Mouse (Mus musculus) liver, embryonic 13.5 days (tissue): ENCODE measurements around the gene Bola1. TPM values are rescaled to one million over a fixed set of nuclear protein-coding genes. Genes with fewer than 3 reads are reported as not detected.
"Not testable (repeated sequence)": the region's sequence is repeated elsewhere in the genome, so short reads cannot be mapped to it uniquely, and the experiment has no call there.

Source experiments
- ATAC-seq: fragments of 200-750 bp; cut with Nextera tagmentation; 2 replicates; pipeline ENCODE4 v1.8.0; 2017; ENCODE audit warnings: low read depth, mild to moderate bottlenecking, moderate number of reproducible peaks, moderate library complexity
- DNase-seq: peaks from one replicate; pipeline ENCODE4 v3.0.0; 2022
- H3K27ac ChIP-seq: fragments of 300-500 bp; sonication (generic); 2 replicates; pipeline ENCODE4 v1.5.1; 2015; ENCODE audit warnings: moderate library complexity, mild to moderate bottlenecking, inconsistent platforms
- H3K27me3 ChIP-seq: fragments of 300-500 bp; sonication (generic); 2 replicates; pipeline ENCODE4 v1.6.1; 2015; ENCODE audit warnings: mild to moderate bottlenecking, inconsistent platforms
- H3K36me3 ChIP-seq: fragments of 300-500 bp; sonication (generic); 2 replicates; pipeline ENCODE4 v1.6.1; 2015; ENCODE audit warnings: mild to moderate bottlenecking, inconsistent platforms
- H3K4me1 ChIP-seq: fragments of 300-500 bp; sonication (generic); replicated peaks from 2 replicates; pipeline ENCODE4 v1.6.1; 2015; ENCODE audit warnings: inconsistent platforms
- H3K4me2 ChIP-seq: fragments of 300-500 bp; sonication (generic); 2 replicates; pipeline ENCODE4 v1.6.1; 2015; ENCODE audit warnings: inconsistent platforms, mild to moderate bottlenecking, moderate library complexity
- H3K4me3 ChIP-seq: fragments of 300-500 bp; sonication (generic); replicated peaks from 2 replicates; pipeline ENCODE4 v1.5.1; 2015; ENCODE audit warnings: mild to moderate bottlenecking, inconsistent platforms
- H3K9ac ChIP-seq: fragments of 300-500 bp; sonication (generic); 2 replicates; pipeline ENCODE4 v1.6.1; 2015; ENCODE audit warnings: mild to moderate bottlenecking, inconsistent platforms
- H3K9me3 ChIP-seq: fragments of 300-500 bp; sonication (generic); replicated peaks from 2 replicates; pipeline ENCODE4 v1.6.1; 2016; ENCODE audit warnings: inconsistent platforms
- WGBS: fragments of 180-500 bp; shearing (Covaris S2); methylation state at CpG from one replicate; pipeline ENCODE4 v1.1.7; 2015; ENCODE audit not compliant: insufficient replicate concordance; 5-methylcytosine and 5-hydroxymethylcytosine counted together
- polyA plus RNA-seq: library from polyadenylated mRNA; unstranded; fragments of >200 nt; fragmentation: Nextera tagmentation; extraction: Ambion mirVana; gene quantifications from 2 replicates; pipeline ENCODE4 v1.2.1, GENCODE M21; 2015

Bola1 gene
- polyA plus RNA-seq, 1 experiment from 2014 or later, result 56.1 TPM

DNA sequence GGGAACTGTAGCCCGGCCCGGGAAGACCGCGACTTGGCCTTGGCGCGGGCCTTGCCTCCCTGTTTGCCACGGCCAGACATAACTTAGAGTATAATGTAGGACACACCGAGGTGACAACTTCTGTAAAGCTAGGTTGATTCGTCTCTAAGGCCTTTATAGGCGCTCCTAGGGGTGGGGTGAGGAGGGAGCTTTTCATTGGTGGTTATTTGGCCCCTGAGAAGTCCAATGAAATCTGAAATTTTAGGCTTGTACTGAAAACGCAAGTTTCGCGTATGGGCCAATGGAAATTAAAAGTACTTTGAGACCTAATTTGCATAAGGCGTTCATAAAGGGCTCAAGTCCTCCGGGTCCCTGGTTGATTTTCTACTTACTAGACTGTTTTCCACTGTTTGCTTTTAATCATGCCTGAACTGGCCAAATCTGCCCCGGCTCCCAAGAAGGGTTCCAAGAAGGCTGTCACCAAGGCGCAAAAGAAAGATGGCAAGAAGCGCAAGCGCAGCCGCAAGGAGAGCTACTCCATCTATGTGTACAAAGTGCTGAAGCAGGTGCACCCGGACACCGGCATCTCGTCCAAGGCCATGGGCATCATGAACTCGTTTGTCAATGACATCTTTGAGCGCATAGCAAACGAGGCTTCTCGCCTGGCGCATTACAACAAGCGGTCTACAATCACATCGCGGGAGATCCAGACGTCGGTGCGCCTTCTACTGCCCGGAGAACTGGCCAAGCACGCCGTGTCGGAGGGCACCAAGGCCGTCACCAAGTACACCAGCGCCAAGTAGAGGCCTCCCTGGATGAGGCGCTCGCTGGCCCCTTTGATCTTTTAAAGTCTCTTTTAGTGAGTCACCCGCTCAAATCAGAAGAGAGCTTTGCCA, 1.5 kb upstream of the Bola1 start, which contains the start of the genes Hist2h2ac and Hist2h2be:
Hist2h2ac (minus strand) TSS at position 116 of the 875 bp plus-strand sequence.
Hist2h2be (plus strand) TSS at position 355 of the 875 bp plus-strand sequence.
- Histone ChIP-seq H3K4me1 (peaks cover 63% of the 10 kb centered on the region), H3K27me3 (no peaks in the 10 kb centered on the region), H3K9me3 (no peaks in the 10 kb centered on the region), H3K36me3 (no peaks in the 10 kb centered on the region), H3K4me3 (peak within 1 kb of the TSS; percentile 72), H3K27ac (peak within 1 kb of the TSS; percentile 100), H3K9ac (peak within 1 kb of the TSS; percentile 95), H3K4me2 (peak within 1 kb of the TSS; percentile 92)
- WGBS, result under 1% methylated on average over 43 of the region's 43 CpGs
- peak; percentile 91 for DNase-seq
- peak; percentile 91 for ATAC-seq

DNA sequence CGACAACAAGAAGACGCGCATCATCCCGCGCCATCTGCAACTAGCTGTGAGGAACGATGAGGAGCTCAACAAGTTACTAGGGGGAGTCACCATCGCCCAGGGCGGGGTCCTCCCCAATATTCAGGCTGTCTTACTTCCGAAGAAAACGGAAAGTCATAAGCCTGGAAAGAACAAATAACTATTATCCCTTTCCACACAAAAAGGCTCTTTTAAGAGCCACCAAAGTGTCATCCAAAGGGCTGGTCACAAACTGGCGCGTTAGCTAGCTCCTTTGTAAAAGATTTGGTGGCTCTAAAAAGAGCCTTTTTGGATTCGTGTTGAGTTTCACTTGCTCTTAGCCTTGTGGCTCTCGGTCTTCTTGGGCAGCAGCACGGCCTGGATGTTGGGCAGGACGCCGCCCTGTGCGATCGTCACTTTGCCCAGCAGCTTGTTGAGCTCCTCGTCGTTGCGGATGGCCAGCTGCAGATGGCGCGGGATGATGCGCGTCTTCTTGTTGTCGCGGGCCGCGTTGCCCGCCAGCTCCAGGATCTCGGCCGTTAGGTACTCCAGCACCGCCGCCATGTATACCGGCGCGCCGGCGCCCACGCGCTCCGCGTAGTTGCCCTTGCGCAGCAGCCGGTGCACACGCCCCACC, 739 bp upstream of the Bola1 start:
- H3K4me3 ChIP-seq, result peak overlapping the region; percentile 72
- peak overlapping the region; percentile 100 for H3K27ac ChIP-seq
- H3K4me2 ChIP-seq, result peak overlapping the region; percentile 92
- not testable (repeated sequence) for H3K9me3 ChIP-seq, H3K36me3 ChIP-seq, H3K27me3 ChIP-seq
- peak overlapping the region; percentile 95 for H3K9ac ChIP-seq
- ATAC-seq (peak; percentile 5; the same call in 1 of the 2 replicates), DNase-seq (peak; percentile 52)
- H3K4me1 ChIP-seq, result peaks cover 61% of the 10 kb centered on the region
- under 1% methylated on average over 41 of the region's 47 CpGs for WGBS

DNA sequence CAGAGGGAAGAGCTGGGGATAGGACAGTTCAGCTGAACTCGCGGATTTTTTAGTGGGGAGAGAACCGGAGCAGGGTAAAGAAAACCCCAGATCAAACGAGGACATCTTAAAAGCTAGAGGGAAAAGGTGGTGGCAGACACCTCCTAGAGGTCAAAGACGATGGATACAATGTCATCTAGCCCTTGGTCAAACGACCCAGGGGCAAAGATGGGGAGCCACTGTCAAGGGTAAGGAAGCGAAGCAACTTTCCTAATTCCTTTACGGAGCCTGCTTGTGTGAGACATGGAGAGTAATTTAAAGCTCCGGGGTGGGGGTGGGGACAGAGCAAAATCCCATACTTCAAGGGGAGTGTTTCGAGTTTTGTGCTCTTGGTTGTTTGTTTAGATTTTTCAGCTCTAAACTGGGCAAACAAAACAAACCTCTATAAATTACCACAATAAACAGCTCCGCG, 293 bp downstream of the Bola1 start:
- DNase-seq (peak; percentile 27), ATAC-seq (no peak)
- Histone ChIP-seq H3K9me3 (no peaks in the 10 kb centered on the region), H3K9ac (peak overlapping the region; percentile 95), H3K27me3 (no peaks in the 10 kb centered on the region), H3K36me3 (no peaks in the 10 kb centered on the region), H3K4me3 (peak overlapping the region; percentile 72), H3K4me1 (peaks cover 53% of the 10 kb centered on the region), H3K27ac (peak overlapping the region; percentile 100), H3K4me2 (peak overlapping the region; percentile 92)
- whole genome bisulfite sequencing, result under 1% methylated on average over 12 of the region's 12 CpGs

DNA sequence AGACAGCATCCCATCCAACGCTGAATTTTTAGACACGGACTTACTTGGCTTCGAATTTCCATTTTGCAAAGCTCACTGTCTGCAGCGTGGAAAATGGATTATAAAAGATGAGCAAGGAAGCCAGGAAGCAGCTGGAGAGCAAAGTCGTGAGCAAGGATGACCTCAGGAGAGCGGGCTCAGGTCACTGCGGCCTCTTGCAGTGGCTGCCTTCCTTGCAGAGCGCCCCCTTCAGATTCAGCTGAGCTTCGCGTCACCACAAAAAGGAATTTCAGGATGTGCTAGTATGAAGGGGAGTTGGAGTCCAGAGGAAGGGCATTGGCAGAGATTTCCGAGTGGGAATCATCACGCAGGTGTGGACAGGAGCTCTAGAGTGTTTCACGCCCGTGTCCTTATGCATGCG, 10.3 kb downstream of the Bola1 start:
- 0 out of 2 replicates have a peak, but pooled peaks cover 4% of the 10 kb centered on the region for H3K27me3 ChIP-seq
- ATAC-seq (no peak), DNase-seq (no peak)
- no peak overlapping the region for H3K4me2 ChIP-seq
- no peak overlapping the region for H3K9ac ChIP-seq
- 27% methylated on average over 15 of the region's 15 CpGs for WGBS
- no peak overlapping the region for H3K4me3 ChIP-seq
- H3K36me3 ChIP-seq, result no peaks in the 10 kb centered on the region
- H3K4me1 ChIP-seq, result peaks cover 6% of the 10 kb centered on the region; the same call in 1 of the 2 replicates
- H3K27ac ChIP-seq, result no peak overlapping the region
- no peaks in the 10 kb centered on the region for H3K9me3 ChIP-seq

DNA sequence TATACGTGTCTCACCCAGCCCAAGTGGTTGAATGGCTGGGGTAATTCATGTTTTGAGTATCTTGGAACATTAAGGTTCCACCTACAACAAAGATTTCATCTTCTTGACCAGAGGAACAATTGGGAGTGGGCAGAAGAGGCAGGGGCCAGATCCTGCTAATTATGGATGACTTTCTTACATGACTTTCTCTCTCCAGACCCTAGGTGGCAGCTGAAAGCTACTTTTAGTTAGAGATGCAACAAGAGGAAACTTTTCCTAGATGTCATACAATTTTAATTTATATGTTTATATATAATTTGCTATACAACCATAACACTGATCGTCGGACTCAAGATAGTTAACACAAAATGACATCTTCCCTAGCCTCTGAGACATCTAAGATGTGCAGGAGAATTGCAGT, 11.7 kb downstream of the Bola1 start:
- no peak overlapping the region for H3K9ac ChIP-seq
- H3K9me3 ChIP-seq, result no peaks in the 10 kb centered on the region
- DNase-seq (no peak), ATAC-seq (no peak)
- no peaks in the 10 kb centered on the region for H3K36me3 ChIP-seq
- 0 out of 2 replicates have a peak, but pooled peaks cover 6% of the 10 kb centered on the region for H3K4me1 ChIP-seq
- 69% methylated on average over 3 of the region's 3 CpGs for WGBS
- H3K4me3 ChIP-seq, result no peak overlapping the region
- 0 out of 2 replicates have a peak, but pooled peaks cover 2% of the 10 kb centered on the region for H3K27me3 ChIP-seq
- no peak overlapping the region for H3K27ac ChIP-seq
- no peak overlapping the region for H3K4me2 ChIP-seq

DNA sequence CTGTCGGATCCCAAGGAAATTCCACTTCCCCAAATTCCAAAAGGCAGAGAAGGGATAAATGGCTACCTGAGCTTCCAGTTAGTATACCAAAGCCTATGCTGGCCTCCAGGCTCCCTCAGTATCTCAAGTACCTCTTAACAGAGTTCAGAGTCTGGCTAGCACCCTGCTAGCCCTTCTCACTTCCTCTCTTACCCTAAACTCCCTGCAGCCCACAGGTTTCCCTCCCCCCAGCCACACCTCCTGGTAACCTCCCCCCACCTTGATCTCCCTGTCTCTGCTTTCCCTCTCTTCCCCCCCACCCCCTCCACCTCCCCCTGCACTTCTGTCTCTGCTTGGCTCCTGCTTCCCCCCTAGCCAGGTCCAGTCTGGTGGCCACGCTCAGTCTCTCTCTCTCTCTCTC, 19.8 kb downstream of the Bola1 start:
- peaks cover 6% of the 10 kb centered on the region; the same call in 1 of the 2 replicates for H3K36me3 ChIP-seq
- ATAC-seq, result no peak

DNA sequence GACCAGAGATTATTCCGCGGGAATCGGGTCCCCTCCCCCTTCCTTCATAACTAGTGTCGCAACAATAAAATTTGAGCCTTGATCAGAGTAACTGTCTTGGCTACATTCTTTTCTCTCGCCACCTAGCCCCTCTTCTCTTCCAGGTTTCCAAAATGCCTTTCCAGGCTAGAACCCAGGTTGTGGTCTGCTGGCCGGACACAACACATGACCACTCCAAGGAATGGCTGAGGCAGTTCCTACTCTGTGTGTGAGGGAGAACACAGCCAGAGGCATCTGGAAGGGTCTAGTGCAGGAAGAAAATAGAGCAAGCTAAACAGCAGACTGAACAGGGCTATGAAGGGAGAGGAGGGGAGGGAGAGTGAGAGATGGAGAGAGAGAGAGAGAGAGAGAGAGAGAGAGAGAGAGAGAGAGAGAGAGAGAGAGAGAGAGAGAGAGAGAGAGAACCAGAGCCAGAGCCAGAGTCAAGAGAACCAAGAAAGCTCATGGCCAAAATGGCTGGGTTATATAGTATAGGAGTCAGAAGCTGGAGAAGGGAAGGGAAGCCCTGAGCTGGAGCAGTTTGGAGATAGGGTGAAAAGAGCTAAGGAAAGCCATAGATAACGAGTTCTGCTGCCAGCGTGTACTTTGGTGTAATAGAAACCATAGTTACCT, 20.8 kb downstream of the Bola1 start:
- H3K36me3 ChIP-seq, DNase-seq, H3K9me3 ChIP-seq, H3K27ac ChIP-seq, H3K27me3 ChIP-seq, ATAC-seq, H3K4me3 ChIP-seq: not testable (repeated sequence)
- peak overlapping the region; percentile 38; the same call in 1 of the 2 replicates for H3K4me2 ChIP-seq
- 15% methylated on average over 8 of the region's 8 CpGs for WGBS
- 0 out of 2 replicates have a peak overlapping the region, but pooled peaks have one; percentile 33 for H3K9ac ChIP-seq
- H3K4me1 ChIP-seq, result peaks cover 30% of the 10 kb centered on the region

More for the DNA sequence above, 19.8 kb downstream of the Bola1 start:
- H3K4me1 ChIP-seq, result peaks cover 30% of the 10 kb centered on the region
- no peak for DNase-seq
- no peak overlapping the region for H3K4me2 ChIP-seq
- H3K9me3 ChIP-seq, result peaks cover 4% of the 10 kb centered on the region
- no peak overlapping the region for H3K27ac ChIP-seq
- no peak overlapping the region for H3K4me3 ChIP-seq
- H3K27me3 ChIP-seq, result no peaks in the 10 kb centered on the region
- WGBS, result 45% methylated on average over 2 of the region's 2 CpGs
- no peak overlapping the region for H3K9ac ChIP-seq

DNA sequence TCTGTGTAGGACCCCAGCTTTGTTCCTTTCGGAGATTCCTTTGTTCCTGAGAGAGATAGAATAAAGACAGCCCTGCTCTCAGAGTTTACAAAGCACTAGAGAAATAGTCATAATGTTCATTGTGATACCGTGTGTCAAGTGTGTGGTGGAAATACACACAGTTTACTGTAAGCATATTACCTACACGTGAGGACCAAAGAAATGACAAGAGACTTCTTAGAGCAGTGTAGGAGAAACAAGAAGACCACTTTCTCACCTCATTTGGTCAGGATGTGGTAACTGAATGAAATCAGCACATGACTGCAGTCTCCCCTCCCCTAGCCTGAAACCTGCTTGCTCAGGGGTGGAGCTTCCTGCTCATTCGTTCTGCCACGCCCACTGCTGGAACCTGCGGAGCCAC, 21.3 kb downstream of the Bola1 start:
- peaks cover 6% of the 10 kb centered on the region; the same call in 1 of the 2 replicates for H3K27me3 ChIP-seq
- peaks cover 6% of the 10 kb centered on the region; the same call in 1 of the 2 replicates for H3K36me3 ChIP-seq
- H3K4me1 ChIP-seq, result peaks cover 30% of the 10 kb centered on the region
- peak overlapping the region; percentile 74 for H3K4me3 ChIP-seq
- DNase-seq (peak; percentile 29), ATAC-seq (peak; percentile 30)
- peak overlapping the region; percentile 70 for H3K27ac ChIP-seq
- H3K9me3 ChIP-seq, result peaks cover 4% of the 10 kb centered on the region
- peak overlapping the region; percentile 99 for H3K4me2 ChIP-seq
- H3K9ac ChIP-seq, result peak overlapping the region; percentile 60
- under 1% methylated on average over 6 of the region's 6 CpGs for WGBS

DNA sequence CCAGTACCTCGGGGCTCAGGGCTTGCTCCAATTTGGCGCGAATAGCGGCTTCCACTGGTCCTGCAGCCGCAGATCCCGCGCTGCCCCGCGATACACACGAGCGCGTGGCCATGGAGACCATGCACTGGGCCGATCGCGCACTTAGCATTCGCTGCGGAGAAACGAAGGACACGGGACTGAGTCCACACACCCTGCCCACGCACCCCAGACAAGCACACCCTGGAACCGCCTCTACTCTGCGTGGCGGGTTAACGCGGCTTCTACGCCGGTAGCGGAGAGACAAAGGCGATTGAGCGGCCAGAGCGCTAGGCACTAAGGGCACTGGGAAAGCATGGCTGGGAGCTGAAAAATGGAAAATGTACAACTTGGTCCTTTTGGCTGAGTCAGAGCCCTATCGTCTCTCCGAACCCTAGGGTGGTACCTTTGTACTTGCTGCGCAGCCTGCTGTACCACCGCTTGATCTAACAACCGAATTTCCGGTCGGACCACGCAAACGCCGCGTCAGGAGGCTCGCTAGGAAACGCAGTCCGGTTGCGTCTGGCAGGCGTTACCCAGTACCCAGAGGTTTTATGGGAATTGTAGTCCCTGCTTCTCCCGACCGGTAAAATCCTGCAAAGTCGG, 22.3 kb downstream of the Bola1 start:
- DNase-seq, result peak; percentile 83
- Histone ChIP-seq H3K4me3 (peak overlapping the region; percentile 74), H3K27ac (peak overlapping the region; percentile 93), H3K4me2 (peak overlapping the region; percentile 99), H3K36me3 (peaks cover 6% of the 10 kb centered on the region; the same call in 1 of the 2 replicates), H3K9ac (peak overlapping the region; percentile 89), H3K9me3 (peaks cover 4% of the 10 kb centered on the region), H3K4me1 (peaks cover 30% of the 10 kb centered on the region), H3K27me3 (peaks cover 11% of the 10 kb centered on the region; the same call in 1 of the 2 replicates)
- peak; percentile 89 for ATAC-seq
- WGBS, result under 1% methylated on average over 50 of the region's 50 CpGs

DNA sequence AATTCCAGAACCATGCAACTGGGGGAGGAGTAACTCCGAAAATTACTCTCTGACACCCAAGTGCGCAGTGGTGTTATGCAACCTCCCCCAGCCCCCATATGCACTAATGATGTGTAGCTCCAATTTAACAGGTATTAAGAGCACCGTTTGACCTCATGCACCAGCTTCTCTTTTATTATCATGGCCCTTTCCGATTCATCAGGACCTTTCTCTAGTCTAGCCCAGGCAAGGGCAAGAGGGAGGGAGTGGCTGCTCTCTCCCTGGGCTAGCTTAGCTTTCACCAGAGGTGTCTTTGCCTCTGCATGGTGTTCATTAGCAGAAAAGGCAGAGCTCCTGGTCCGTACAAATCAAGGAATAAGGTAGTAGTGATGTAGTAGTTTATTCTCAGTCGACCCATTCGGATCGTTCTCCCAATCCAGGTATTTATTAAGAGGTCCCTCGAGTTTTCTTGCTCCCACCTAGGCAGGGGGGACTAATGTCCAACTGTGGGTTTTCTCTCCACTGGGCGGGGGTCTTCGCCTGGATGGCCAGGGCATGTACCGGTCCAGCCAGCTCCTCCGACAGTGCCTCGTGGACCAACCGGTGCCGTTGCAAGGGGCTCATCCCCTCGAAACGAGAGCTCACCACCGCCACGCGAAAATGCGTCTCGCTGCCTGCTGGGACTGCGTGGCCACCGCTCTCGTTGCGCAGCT, 22.9 kb downstream of the Bola1 start:
- Histone ChIP-seq H3K4me3 (peak overlapping the region; percentile 74), H3K27me3 (peaks cover 11% of the 10 kb centered on the region; the same call in 1 of the 2 replicates), H3K4me1 (peaks cover 30% of the 10 kb centered on the region), H3K4me2 (peak overlapping the region; percentile 99), H3K36me3 (peaks cover 6% of the 10 kb centered on the region; the same call in 1 of the 2 replicates), H3K9me3 (peaks cover 4% of the 10 kb centered on the region), H3K9ac (peak overlapping the region; percentile 89), H3K27ac (peak overlapping the region; percentile 93)
- DNase-seq (peak; percentile 15), ATAC-seq (no peak)
- WGBS, result 15% methylated on average over 27 of the region's 27 CpGs
